Mouse (Mus musculus) testis, adult 2 months (tissue): ENCODE results near the gene 4933434E20Rik.

ENCODE experiments used
- CTCF ChIP-seq: fragments of 200-500 bp; IDR thresholded peaks from 2 replicates; pipeline ENCODE4 v1.5.1; 2012; ENCODE audit warnings: low read depth, mild to moderate bottlenecking, inconsistent platforms, low read length, moderate library complexity; ENCODE audit not compliant: control insufficient read depth, insufficient read depth, insufficient replicate concordance
- POLR2A ChIP-seq: fragments of 200-500 bp; IDR thresholded peaks from 2 replicates; pipeline ENCODE4 v1.6.1; 2012; ENCODE audit warnings: low read depth, mild to moderate bottlenecking, inconsistent platforms, low read length, moderate library complexity; ENCODE audit not compliant: control insufficient read depth

- no peak for TF ChIP-seq CTCF
- no peak for TF ChIP-seq POLR2A
Measured at GRCm38 (mm10) chr3:90103176-90103575, 51.7 kb downstream of the 4933434E20Rik start.
